Mouse (Mus musculus): ENCODE measurements at regions not wholly inside any gene's neighbourhood (a gene's known extent, or its start where the extent isn't known, plus 50 kb on each side); places are given as distances from the start of the nearest gene placed in this dataset.

GRCm38 (mm10) chr10:66854895-66855294 lies 241.0 kb upstream of the Jmjd1c start:
- TF ChIP-seq CTCF (IDR thresholded peaks at IDR 0.05; ENCODE audit: low read depth) (no peak), EP300 (IDR thresholded peaks at IDR 0.05; ENCODE audit: low read depth) (no peak)
